Mouse (Mus musculus) lung, postnatal 14 days (tissue): ENCODE results near the gene L3hypdh.
"Not testable (repeated sequence)": the region's sequence is repeated elsewhere in the genome, so short reads cannot be mapped to it uniquely, and the experiment has no call there.

Source experiments
- DNase-seq: peaks from one replicate; pipeline ENCODE4 v3.0.0; 2021

The L3hypdh gene

DNA sequence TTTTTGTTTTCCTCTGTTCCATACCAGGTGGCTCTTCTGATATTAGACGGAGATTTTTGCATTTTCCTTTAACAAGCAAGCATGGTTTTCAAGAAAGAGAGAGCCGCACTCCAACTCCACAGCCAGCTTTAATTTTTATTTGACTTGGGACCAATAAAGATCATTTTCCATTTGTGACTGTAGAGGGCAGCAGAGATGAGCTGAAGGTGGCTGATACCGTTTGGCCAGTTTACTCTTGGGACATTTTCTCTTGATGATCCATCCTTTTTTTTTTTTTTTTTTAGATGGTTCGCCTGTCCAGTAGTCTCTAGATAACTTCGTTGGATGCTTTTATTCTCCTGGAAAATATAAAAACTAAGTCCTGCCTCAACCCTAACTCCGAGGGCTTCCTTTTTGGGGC, 31.9 kb downstream of the L3hypdh start:
- DNase-seq: no peak

DNA sequence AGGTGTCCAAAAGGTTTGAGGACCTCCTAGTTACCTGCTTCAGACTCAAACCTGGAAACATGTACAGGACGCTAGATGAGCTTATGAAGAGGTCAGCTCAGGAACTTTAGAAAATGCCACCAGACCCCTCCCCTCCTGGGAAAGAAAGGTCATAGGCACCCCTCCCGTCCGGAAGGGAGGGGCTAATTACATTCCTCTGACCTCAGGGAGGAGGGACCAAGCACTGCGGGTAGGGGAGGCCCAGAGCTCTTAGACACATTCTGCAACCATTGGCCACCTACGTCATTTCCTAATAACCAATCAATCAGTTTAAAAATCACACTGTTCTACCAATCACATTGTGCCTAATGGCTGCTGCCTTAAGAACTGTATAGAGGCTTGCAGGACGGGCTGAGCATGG, 32.7 kb downstream of the L3hypdh start:
- DNase-seq: no peak

DNA sequence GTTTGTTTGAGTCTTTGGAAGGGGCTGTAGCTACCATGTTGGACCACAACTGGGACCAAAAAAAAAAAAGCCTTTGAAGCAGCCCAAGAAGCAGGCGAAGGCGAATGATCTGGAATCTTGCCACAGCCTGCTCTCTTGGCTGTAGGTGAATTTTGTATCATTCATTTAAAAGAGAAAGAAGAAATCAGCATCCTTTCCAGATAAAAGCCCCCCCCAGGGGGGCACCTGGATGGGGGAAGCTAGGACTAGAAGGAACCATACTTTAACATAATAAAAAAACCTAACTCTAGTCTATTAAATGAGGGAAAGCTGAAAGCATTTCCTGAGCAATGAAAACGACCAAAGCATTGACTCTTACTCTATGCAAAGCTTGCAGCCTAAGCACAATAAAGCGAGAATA, 34.4 kb downstream of the L3hypdh start:
- no peak for DNase-seq

DNA sequence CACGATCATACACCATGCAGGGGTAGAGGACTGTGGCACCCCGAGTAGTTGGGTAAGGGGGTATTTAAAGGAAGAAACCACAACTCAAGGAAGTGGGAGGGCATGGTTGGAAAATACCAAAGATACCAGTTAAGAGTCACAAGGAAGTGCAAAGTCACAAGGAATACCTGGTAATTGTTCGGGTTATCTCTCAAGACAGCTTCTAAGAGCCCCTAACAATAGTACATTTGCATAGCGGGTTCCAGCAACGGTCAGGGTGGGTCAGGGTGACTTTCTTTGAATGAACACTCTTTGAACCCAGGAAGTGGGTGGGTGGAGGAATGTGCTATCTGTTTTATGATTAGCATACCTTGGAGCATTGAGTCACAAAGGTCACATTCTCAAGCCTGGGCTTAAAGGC, 35.1 kb downstream of the L3hypdh start:
- not testable (repeated sequence) for DNase-seq

DNA sequence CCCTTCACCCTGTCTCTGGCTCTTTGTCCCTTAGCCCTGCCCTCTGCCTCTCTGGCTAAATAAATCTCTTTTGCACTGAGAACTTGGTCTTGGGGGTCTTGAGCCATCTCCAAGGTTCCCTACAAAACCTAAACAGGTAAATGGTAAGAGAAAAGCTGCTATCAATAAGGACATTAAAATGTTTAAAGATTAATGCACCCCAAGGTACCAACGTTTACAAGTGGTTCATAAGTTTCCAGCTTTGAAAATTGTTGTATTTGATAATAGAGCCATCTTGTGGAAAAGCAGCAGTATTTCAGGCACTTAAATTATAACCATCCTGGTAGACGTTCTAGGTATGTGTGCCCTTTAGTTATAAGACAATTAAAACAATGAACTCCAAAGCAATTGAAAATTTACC, 37.7 kb downstream of the L3hypdh start:
- no peak for DNase-seq

DNA sequence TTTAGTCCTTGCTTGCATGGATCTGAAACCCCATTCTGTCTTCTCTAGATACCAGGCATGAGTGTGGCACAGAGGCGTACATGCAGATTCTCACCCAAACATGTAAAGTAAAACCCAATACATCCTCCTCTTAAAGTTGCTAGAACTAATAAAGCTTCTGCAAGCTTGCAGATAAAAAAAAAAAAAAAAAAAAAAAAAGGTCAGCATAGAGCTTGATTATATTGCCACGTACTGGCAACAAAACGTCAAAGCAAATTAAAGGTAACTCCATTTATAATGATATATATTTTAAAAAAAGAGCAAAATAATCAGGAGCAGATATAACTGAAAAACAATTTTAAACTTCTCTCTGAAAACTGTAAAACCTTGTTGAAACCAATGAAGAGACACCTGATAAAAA, 44.0 kb downstream of the L3hypdh start:
- DNase-seq: no peak

DNA sequence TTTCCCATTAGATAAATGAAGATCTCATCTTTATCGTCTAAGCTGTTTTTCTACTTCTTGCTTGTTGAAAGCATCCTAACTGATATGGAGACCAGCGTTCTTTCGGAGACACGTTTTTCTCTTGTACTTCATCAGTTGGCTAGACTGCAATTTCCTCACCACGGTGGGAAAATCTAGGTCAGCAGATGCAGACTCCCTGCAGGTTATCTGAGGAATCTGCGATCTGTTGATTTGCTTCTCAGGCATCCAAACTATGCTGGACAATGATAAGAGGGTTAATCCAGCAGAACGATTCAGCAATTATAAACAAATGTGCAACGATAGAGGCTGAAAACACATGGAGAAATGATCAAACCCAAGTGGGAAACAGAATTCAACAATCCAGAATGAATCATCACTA, 45.7 kb downstream of the L3hypdh start:
- no peak for DNase-seq

- DNase-seq: no peak
Observed at GRCm38 (mm10) chr12:72038866-72039265, 46.4 kb downstream of the L3hypdh start.

GRCm38 (mm10) chr12:72037049-72037448, 48.2 kb downstream of the L3hypdh start:
- DNase-seq: no peak

- DNase-seq: no peak
Observed at GRCm38 (mm10) chr12:72036097-72036661, 49.1 kb downstream of the L3hypdh start.

GRCm38 (mm10) chr12:72031794-72032193, 53.4 kb downstream of the L3hypdh start:
- DNase-seq: no peak

DNA sequence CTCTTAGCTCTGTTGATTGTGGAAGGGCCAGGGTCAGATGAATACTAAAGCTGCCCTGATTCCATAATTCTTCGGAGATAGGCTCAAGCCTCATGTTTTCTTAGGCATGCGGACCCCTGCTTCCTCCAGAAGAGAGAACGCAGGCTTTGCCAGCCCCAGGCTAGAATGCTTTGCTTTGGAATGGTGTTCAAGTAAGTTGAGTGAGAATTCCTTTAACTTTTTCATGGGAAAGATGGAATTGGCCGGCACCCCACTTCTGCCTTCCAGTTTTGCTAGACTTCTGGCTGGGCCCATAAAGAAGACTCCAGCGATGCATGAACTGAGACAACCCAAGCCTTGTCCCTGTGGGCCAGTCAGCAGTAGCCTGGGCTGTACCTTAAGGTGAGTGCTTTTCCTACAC, 54.1 kb downstream of the L3hypdh start:
- no peak for DNase-seq

- DNase-seq: no peak
Observed at GRCm38 (mm10) chr12:72025275-72025795, 59.9 kb downstream of the L3hypdh start.

DNA sequence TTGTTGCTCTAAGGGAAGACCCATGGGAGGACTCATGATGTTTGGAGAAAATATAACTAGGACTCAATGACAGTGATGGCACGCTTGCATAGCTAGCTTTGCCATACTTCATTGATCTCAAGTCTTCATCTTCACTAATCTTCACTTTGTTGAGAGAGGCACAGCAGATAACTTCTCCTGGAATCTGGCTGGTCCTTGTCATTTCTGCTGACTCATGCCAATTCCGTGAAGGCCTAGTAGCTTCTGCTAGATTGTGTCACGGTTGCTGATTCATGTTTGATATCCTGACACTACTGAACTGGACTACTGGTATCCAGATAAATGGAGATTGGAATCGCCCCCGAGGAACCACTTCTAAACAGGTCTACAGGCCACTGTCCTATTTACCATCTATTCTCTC, 61.7 kb downstream of the L3hypdh start:
- no peak for DNase-seq
